Mouse (Mus musculus) embryonic facial prominence, embryonic 13.5 days (tissue): ENCODE data around the gene Rgs3. TPM values are rescaled to one million over a fixed set of nuclear protein-coding genes. Genes with fewer than 3 reads are reported as not detected.

Experiments
- ATAC-seq: fragments of 200-750 bp; cut with Nextera tagmentation; 2 replicates; pipeline ENCODE4 v1.8.0; 2017; ENCODE audit warnings: low read depth; ENCODE audit not compliant: insufficient number of reproducible peaks, insufficient read depth, low FRiP score, low TSS enrichment
- H3K27ac ChIP-seq: fragments of 300-500 bp; sonication (generic); 2 replicates; pipeline ENCODE4 v1.5.1; 2015; ENCODE audit warnings: moderate library complexity, mild to moderate bottlenecking, inconsistent platforms
- H3K27me3 ChIP-seq: fragments of 300-500 bp; sonication (generic); 2 replicates; pipeline ENCODE4 v1.6.1; 2015; ENCODE audit warnings: mild to moderate bottlenecking, inconsistent platforms
- H3K36me3 ChIP-seq: fragments of 300-500 bp; sonication (generic); 2 replicates; pipeline ENCODE4 v1.6.1; 2015; ENCODE audit warnings: mild to moderate bottlenecking, inconsistent platforms
- H3K4me1 ChIP-seq: fragments of 300-500 bp; sonication (generic); 2 replicates; pipeline ENCODE4 v1.6.1; 2015; ENCODE audit warnings: inconsistent platforms
- H3K4me2 ChIP-seq: fragments of 300-500 bp; sonication (generic); 2 replicates; pipeline ENCODE4 v1.6.1; 2015; ENCODE audit warnings: moderate library complexity, mild to moderate bottlenecking, inconsistent platforms
- H3K4me3 ChIP-seq: fragments of 300-500 bp; sonication (generic); 2 replicates; pipeline ENCODE4 v1.5.1; 2015; ENCODE audit warnings: mild to moderate bottlenecking, inconsistent platforms
- H3K9ac ChIP-seq: fragments of 300-500 bp; sonication (generic); 2 replicates; pipeline ENCODE4 v1.6.1; 2015; ENCODE audit warnings: mild to moderate bottlenecking, inconsistent platforms
- H3K9me3 ChIP-seq: fragments of 300-500 bp; sonication (generic); 2 replicates; pipeline ENCODE4 v1.6.1; 2016; ENCODE audit warnings: inconsistent platforms
- WGBS: fragments of 180-500 bp; shearing (Covaris S2); methylation state at CpG from one replicate; pipeline ENCODE4 v1.1.7; 2015; ENCODE audit warnings: mixed read lengths; 5-methylcytosine and 5-hydroxymethylcytosine counted together
- polyA plus RNA-seq: library from polyadenylated mRNA; unstranded; fragments of >200 nt; fragmentation: Nextera tagmentation; extraction: Ambion mirVana; gene quantifications from 2 replicates; pipeline ENCODE4 v1.2.1, GENCODE M21; 2015

The Rgs3 gene
- polyA plus RNA-seq, 1 experiment from 2014 or later, result 50.8 TPM

DNA sequence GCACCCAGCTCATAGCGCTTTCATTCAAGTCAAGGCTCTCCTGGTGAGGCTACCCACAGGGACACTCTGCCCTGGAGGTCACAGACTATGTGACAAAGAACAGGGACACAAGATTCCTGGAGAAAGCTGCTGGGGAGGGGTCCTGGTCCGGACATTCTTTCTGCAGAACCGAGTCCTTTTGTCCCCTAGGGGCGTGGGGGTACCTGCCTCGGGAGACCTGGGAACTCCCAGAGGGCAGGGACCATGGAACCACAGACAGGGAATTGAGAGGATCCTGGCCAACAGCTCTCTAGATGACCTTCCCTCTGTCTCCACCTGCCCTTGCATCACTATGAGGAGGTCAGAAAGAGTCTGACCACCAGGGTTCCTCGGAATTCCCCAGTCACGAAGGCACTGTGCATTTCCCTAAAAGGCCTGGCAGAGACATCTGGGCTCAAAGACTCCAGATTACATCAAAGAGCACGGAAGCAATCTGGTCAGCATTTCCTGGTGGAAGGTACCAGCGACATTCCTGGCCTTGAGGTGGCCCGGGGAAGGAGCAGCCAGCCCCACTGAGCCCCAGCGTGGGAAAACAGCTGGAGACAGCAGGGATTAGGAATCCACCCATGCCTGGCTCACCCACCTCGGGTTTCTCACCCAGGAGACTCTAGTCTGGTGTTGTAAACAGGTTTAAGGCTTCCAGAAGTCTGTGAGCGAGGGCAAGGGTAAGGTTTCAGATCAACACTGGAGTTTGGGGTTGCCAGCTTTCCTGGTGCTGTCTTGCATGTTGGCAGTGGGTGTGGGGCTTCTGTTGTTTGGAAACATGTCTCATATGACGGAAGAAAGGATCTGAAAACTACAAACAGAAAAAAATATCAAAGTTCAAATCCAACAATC is 183.5 kb downstream of the Rgs3 start:
- 0 out of 2 replicates have a peak, but pooled peaks cover 6% of the 10 kb centered on the region for H3K9me3 ChIP-seq
- H3K36me3 ChIP-seq, result no peaks in the 10 kb centered on the region
- H3K27ac ChIP-seq, result peak overlapping the region; percentile 74
- H3K27me3 ChIP-seq, result no peaks in the 10 kb centered on the region
- H3K4me1 ChIP-seq, result peaks cover 54% of the 10 kb centered on the region
- H3K4me3 ChIP-seq, result no peak overlapping the region
- no peak for ATAC-seq
- 33% methylated on average over 14 of the region's 14 CpGs for WGBS
- no peak overlapping the region for H3K4me2 ChIP-seq
- H3K9ac ChIP-seq, result no peak overlapping the region

DNA sequence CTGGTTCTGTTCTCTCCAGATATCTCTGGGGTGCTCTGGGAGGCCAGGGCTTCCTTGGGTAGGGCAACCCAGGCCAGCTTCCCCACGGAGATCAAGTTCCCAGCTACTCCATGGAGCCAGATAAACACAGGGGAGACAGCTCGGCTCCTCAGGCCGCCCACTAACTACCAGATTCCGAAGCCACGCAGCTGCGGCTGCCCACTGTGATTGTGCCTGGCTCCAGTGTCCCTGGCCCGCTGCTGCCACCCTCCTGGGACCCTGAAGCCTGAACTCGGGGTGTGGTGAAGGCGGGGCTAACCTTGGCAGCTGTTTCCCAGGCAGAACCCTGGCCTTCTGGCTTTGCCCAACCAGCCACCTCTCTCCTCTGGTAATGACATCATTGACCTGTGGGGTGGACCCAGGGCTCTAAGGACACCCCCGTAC is 184.9 kb downstream of the Rgs3 start:
- Histone ChIP-seq H3K27ac (peak overlapping the region; percentile 74), H3K27me3 (no peaks in the 10 kb centered on the region), H3K9me3 (0 out of 2 replicates have a peak, but pooled peaks cover 6% of the 10 kb centered on the region), H3K4me1 (peaks cover 49% of the 10 kb centered on the region), H3K4me2 (no peak overlapping the region), H3K9ac (no peak overlapping the region), H3K4me3 (no peak overlapping the region), H3K36me3 (no peaks in the 10 kb centered on the region)
- ATAC-seq, result peak; percentile 60; the same call in 1 of the 2 replicates
- WGBS, result 29% methylated on average over 10 of the region's 10 CpGs

- peak overlapping the region; percentile 74 for H3K27ac ChIP-seq
- ATAC-seq, result no peak
- H3K4me2 ChIP-seq, result no peak overlapping the region
- H3K9ac ChIP-seq, result no peak overlapping the region
- no peaks in the 10 kb centered on the region for H3K9me3 ChIP-seq
- peaks cover 49% of the 10 kb centered on the region for H3K4me1 ChIP-seq
- H3K27me3 ChIP-seq, result no peaks in the 10 kb centered on the region
- H3K36me3 ChIP-seq, result no peaks in the 10 kb centered on the region
- 17% methylated on average over 1 of the region's 1 CpGs for WGBS
- no peak overlapping the region for H3K4me3 ChIP-seq
Measured at GRCm38 (mm10) chr4:62744985-62745638, 185.5 kb downstream of the Rgs3 start.

Other genes with a start within 250 kb of the Rgs3 start
- 25.5 and 30.0 TPM in 2 replicates for gene Fkbp15, start 199.3 kb upstream of the Rgs3 start, polyA plus RNA-seq
- 42.8 and 43.7 TPM in 2 replicates for gene Slc31a1, start 199.1 kb upstream of the Rgs3 start, polyA plus RNA-seq
- gene Cdc26, start 151.2 kb upstream of the Rgs3 start, polyA plus RNA-seq, result 203 and 210 TPM in 2 replicates
- gene Prpf4, start 151.1 kb upstream of the Rgs3 start, polyA plus RNA-seq, result 25.5 and 26.4 TPM in 2 replicates
- gene Rnf183, start 124.6 kb upstream of the Rgs3 start, polyA plus RNA-seq, result not detected in 2 replicates
- gene Wdr31, start 89.0 kb upstream of the Rgs3 start, polyA plus RNA-seq, result 7.6 and 8.0 TPM in 2 replicates
- gene Bspry, start 79.8 kb upstream of the Rgs3 start, polyA plus RNA-seq, result 5.4 and 5.5 TPM in 2 replicates
- 11.2 and 11.7 TPM in 2 replicates for gene Hdhd3, start 56.4 kb upstream of the Rgs3 start, polyA plus RNA-seq
- gene Alad, start 39.9 kb upstream of the Rgs3 start, polyA plus RNA-seq, result 67.5 and 69.8 TPM in 2 replicates
- gene Pole3, start 34.8 kb upstream of the Rgs3 start, polyA plus RNA-seq, result 94.5 and 99.0 TPM in 2 replicates
- gene 4933430I17Rik, start 34.5 kb upstream of the Rgs3 start, polyA plus RNA-seq, result 0.39 and 0.49 TPM in 2 replicates